Mouse (Mus musculus): Measurements from ENCODE around the gene Tent4a. TPM values are rescaled to one million over a fixed set of nuclear protein-coding genes. Genes with fewer than 3 reads are reported as not detected.

The Tent4a gene
- polyA plus RNA-seq (2021; fragmentation: Nextera tagmentation): 6.4 and 7.6 TPM in 2 replicates
- long read RNA-seq, experiment 1, full-length matches to known transcripts: 1 of 26 reads
- long read RNA-seq, experiment 1, partial matches to known transcripts: 23 of 26 reads
- long read RNA-seq, experiment 1, other reads (novel, unspliced or antisense): 2 of 26 reads
- long read RNA-seq, experiment 2, partial matches to known transcripts: 2 of 38 reads
- long read RNA-seq, experiment 2, other reads (novel, unspliced or antisense): 36 of 38 reads

GRCm38 (mm10) chr13:69534334-69534653, at the start of gene Tent4a:
Tent4a (minus strand) TSS chr13:69534617.

GRCm38 (mm10) chr13:69533405-69534333, 748 bp downstream of the Tent4a start, which contains the start of gene Nsun2:
Nsun2 (plus strand) TSS chr13:69533746.

Other genes with a start within 250 kb of the Tent4a start
- 54.1 and 62.6 TPM in 2 replicates for gene Nsun2, start 871 bp downstream of the Tent4a start, polyA plus RNA-seq (2021; fragmentation: Nextera tagmentation)
- gene Srd5a1, start 76.8 kb upstream of the Tent4a start, polyA plus RNA-seq (2021; fragmentation: Nextera tagmentation): 12.7 and 13.4 TPM in 2 replicates
- 42.4 and 45.5 TPM in 2 replicates for gene Ube2ql1, start 205.3 kb upstream of the Tent4a start, polyA plus RNA-seq (2021; fragmentation: Nextera tagmentation)